Mouse (Mus musculus) heart, embryonic 15.5 days (tissue): ENCODE results near the gene Srbd1. TPM values are rescaled to one million over a fixed set of nuclear protein-coding genes. Genes with fewer than 3 reads are reported as not detected.
A peak's percentile ranks its signal among the peaks of the same experiment; 100 is the strongest.

ENCODE experiments used
- ATAC-seq: fragments of 200-750 bp; cut with Nextera tagmentation; replicated peaks from 2 replicates; pipeline ENCODE4 v1.8.0; 2017; ENCODE audit warnings: low read depth, moderate TSS enrichment; ENCODE audit not compliant: insufficient number of reproducible peaks, insufficient read depth, low FRiP score
- H3K27ac ChIP-seq: fragments of 300-500 bp; sonication (generic); 2 replicates; pipeline ENCODE4 v1.5.1; 2015; ENCODE audit warnings: mild to moderate bottlenecking, inconsistent platforms
- H3K27me3 ChIP-seq: fragments of 300-500 bp; sonication (generic); 2 replicates; pipeline ENCODE4 v1.6.1; 2015; ENCODE audit warnings: inconsistent platforms
- H3K36me3 ChIP-seq: fragments of 300-500 bp; sonication (generic); 2 replicates; pipeline ENCODE4 v1.6.1; 2015; ENCODE audit warnings: mild to moderate bottlenecking, inconsistent platforms
- H3K4me1 ChIP-seq: fragments of 300-500 bp; sonication (generic); replicated peaks from 2 replicates; pipeline ENCODE4 v1.6.1; 2015; ENCODE audit warnings: inconsistent platforms
- H3K4me2 ChIP-seq: fragments of 300-500 bp; sonication (generic); 2 replicates; pipeline ENCODE4 v1.6.1; 2015; ENCODE audit warnings: inconsistent platforms, mild to moderate bottlenecking, moderate library complexity
- H3K4me3 ChIP-seq: fragments of 300-500 bp; sonication (generic); 2 replicates; pipeline ENCODE4 v1.5.1; 2015; ENCODE audit warnings: mild to moderate bottlenecking, inconsistent platforms
- H3K9ac ChIP-seq: fragments of 300-500 bp; sonication (generic); 2 replicates; pipeline ENCODE4 v1.6.1; 2015; ENCODE audit warnings: mild to moderate bottlenecking, inconsistent platforms
- H3K9me3 ChIP-seq: fragments of 300-500 bp; sonication (generic); replicated peaks from 2 replicates; pipeline ENCODE4 v1.6.1; 2016; ENCODE audit warnings: inconsistent platforms
- WGBS: fragments of 180-500 bp; shearing (Covaris S2); methylation state at CpG from one replicate; pipeline ENCODE4 v1.1.7; 2015; ENCODE audit warnings: mixed read lengths; 5-methylcytosine and 5-hydroxymethylcytosine counted together
- polyA plus RNA-seq: library from polyadenylated mRNA; unstranded; fragments of >200 nt; fragmentation: Nextera tagmentation; extraction: Ambion mirVana; gene quantifications from 2 replicates; pipeline ENCODE4 v1.2.1, GENCODE M21; 2015

Srbd1 gene
- polyA plus RNA-seq, 1 experiment from 2014 or later, result 9.5 TPM

DNA sequence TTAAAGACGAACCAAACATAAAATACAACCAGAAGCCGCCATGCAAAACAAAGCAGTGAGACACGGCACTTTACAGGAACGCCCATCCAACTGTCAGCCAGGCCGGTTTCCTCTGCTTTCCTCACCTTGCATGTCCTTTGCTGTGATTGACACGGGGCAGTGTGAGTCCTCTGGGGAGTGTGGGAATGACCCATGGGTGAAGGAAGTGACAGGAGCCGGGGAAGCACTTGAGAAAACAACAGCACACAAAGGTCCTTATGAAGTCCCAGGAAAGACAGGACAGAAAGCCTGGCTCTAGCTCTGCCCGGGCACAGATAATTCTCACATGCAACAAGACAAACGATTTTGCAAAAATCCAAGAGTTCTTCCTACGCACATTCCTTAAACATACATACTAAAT lies 136.6 kb downstream of the Srbd1 start:
- no peak overlapping the region for H3K27ac ChIP-seq
- no peaks in the 10 kb centered on the region for H3K9me3 ChIP-seq
- 35% methylated on average over 10 of the region's 10 CpGs for WGBS
- H3K4me1 ChIP-seq, result peaks cover 19% of the 10 kb centered on the region
- H3K4me3 ChIP-seq, result no peak overlapping the region
- H3K4me2 ChIP-seq, result 0 out of 2 replicates have a peak overlapping the region, but pooled peaks have one; percentile 11
- H3K27me3 ChIP-seq, result no peaks in the 10 kb centered on the region
- H3K36me3 ChIP-seq, result no peaks in the 10 kb centered on the region
- H3K9ac ChIP-seq, result no peak overlapping the region
- no peak for ATAC-seq

DNA sequence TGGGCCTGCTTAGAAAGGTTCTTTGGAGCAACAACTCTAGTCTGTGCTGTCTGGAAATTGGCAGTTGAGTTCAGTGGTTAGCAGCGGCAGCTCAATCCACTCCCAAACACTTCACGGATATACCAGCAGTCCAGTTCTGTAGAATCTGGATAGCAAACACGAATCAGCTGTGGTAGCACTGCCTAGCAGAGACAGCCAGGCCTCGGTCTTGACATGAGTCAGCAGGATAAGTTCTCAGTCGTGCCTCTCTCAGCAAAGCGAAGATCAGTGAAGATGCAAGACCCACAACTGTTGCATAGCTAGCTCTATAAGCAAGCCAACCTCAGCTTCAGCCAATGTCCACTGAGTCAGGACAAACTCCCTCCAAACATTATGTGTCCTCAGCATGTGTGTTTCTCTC lies 142.9 kb downstream of the Srbd1 start:
- no peak overlapping the region for H3K9ac ChIP-seq

DNA sequence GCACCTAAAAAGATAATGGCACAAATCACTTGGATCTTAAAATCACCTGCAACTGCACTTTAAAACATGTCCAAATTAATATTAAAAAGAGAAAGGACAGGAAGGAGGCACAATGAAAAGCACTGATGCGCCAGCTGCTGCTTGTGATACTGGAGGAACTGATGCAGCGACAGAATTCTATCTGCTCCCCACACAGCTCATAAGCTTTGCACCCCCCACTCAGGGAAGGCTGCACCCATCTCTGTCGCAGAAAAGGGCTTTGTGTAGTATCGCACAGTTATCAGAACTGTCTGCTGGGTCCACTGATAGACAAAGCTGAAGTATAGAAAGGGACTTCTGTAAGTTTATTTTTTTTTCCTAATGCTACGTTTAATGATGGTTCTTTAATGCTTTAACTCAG lies 143.3 kb downstream of the Srbd1 start:
- no peak overlapping the region for H3K9ac ChIP-seq
- H3K9me3 ChIP-seq, result peaks cover 4% of the 10 kb centered on the region; the same call in 1 of the 2 replicates
- H3K27me3 ChIP-seq, result no peaks in the 10 kb centered on the region
- WGBS, result 77% methylated on average over 5 of the region's 5 CpGs
- no peak overlapping the region for H3K4me2 ChIP-seq
- H3K4me3 ChIP-seq, result no peak overlapping the region
- no peaks in the 10 kb centered on the region for H3K4me1 ChIP-seq
- peaks cover 12% of the 10 kb centered on the region for H3K36me3 ChIP-seq
- no peak overlapping the region for H3K27ac ChIP-seq
- no peak for ATAC-seq

More for the DNA sequence above, 142.9 kb downstream of the Srbd1 start:
- Histone ChIP-seq H3K27ac (no peak overlapping the region), H3K36me3 (peaks cover 12% of the 10 kb centered on the region), H3K4me1 (no peaks in the 10 kb centered on the region), H3K4me3 (no peak overlapping the region), H3K27me3 (no peaks in the 10 kb centered on the region), H3K9me3 (peaks cover 4% of the 10 kb centered on the region; the same call in 1 of the 2 replicates), H3K4me2 (no peak overlapping the region)
- no peak for ATAC-seq
- 90% methylated on average over 6 of the region's 6 CpGs for WGBS

DNA sequence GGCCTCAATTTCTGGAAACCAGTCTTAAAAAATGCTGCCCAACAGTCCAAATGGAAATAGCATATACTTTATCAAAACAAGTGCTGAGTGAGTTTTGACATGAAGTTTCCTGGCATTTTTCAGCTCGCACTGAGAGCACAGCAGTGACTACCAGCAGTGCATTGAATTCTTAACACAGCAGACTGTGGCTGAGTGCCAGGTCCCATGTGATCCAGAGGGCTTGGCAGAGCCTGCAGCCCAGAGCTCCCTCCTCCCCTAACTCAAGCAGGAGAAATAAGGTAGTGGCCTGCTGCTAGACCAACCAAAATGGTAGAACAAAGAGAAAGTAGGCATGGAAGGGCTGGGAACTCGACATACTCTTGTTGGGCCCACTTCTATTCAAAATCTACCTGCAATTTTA lies 149.2 kb downstream of the Srbd1 start:
- no peaks in the 10 kb centered on the region for H3K27me3 ChIP-seq
- peak overlapping the region; percentile 72 for H3K27ac ChIP-seq
- H3K36me3 ChIP-seq, result peaks cover 12% of the 10 kb centered on the region
- ATAC-seq, result peak; percentile 94
- H3K4me3 ChIP-seq, result no peak overlapping the region
- no peak overlapping the region for H3K9ac ChIP-seq
- H3K4me1 ChIP-seq, result peaks cover 13% of the 10 kb centered on the region
- peaks cover 4% of the 10 kb centered on the region; the same call in 1 of the 2 replicates for H3K9me3 ChIP-seq
- 35% methylated on average over 2 of the region's 2 CpGs for WGBS
- no peak overlapping the region for H3K4me2 ChIP-seq

DNA sequence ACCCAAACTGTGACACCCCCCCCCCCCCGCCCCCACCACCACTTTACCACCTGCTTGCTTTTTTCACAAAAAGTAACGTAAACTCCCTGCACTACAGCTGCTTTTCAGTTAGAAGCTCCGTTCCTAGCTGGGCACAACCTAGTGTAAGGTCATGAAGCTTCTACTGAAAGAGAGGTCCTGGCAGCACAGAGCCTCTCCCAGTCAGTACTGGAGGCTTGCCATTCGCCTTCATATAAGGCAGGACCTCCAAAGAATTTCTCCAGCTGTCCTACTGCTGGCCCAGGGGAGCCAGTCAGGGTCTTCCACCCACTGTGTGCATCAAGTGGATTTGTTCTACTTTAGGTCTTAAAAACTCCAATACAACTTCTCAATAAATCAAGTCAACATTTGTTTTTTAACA lies 149.9 kb downstream of the Srbd1 start:
- H3K4me1 ChIP-seq, result peaks cover 13% of the 10 kb centered on the region
- H3K9me3 ChIP-seq, result peaks cover 4% of the 10 kb centered on the region; the same call in 1 of the 2 replicates
- no peaks in the 10 kb centered on the region for H3K27me3 ChIP-seq
- 75% methylated on average over 4 of the region's 4 CpGs for WGBS
- peak overlapping the region; percentile 72 for H3K27ac ChIP-seq
- H3K36me3 ChIP-seq, result peaks cover 7% of the 10 kb centered on the region
- no peak overlapping the region for H3K4me3 ChIP-seq
- no peak overlapping the region for H3K9ac ChIP-seq
- no peak for ATAC-seq
- H3K4me2 ChIP-seq, result no peak overlapping the region

DNA sequence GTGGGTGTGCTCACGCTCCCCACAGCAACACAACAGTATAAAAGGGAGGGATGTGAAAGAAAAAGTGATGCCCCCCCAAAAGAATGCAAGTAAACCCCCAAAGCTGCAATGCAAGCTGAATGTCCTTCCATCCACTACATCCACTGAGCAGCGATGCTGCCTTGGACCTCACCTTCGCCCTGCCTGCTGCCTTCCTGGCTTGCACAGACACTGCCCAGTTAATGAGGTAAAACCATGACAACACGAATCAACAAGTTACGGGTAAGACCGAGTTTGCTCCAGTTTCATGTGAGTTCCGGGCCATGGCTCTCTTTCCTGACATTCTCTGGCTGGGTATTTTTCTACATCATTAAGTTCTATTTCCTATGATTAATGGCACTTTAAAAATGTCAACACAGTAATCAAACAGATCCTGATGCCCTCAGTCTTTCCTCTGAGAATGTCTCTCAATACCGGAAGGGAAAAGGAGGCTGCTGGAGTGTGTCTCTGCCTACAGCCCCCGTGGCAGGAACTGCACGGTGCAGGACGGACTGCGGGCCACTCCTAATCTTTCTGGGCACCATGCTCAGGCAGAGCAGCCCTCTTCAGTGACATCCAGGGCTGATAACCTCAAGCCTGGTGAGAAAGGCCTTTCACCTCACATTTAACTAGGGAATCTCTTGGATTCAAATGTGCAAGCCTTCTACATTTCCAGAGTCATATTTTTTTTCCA lies 155.8 kb downstream of the Srbd1 start:
- no peaks in the 10 kb centered on the region for H3K9me3 ChIP-seq
- H3K27me3 ChIP-seq, result no peaks in the 10 kb centered on the region
- no peak for ATAC-seq
- no peaks in the 10 kb centered on the region for H3K36me3 ChIP-seq
- no peak overlapping the region for H3K27ac ChIP-seq
- no peak overlapping the region for H3K4me3 ChIP-seq
- WGBS, result 63% methylated on average over 12 of the region's 12 CpGs
- no peak overlapping the region for H3K9ac ChIP-seq
- H3K4me2 ChIP-seq, result no peak overlapping the region
- H3K4me1 ChIP-seq, result peaks cover 19% of the 10 kb centered on the region

DNA sequence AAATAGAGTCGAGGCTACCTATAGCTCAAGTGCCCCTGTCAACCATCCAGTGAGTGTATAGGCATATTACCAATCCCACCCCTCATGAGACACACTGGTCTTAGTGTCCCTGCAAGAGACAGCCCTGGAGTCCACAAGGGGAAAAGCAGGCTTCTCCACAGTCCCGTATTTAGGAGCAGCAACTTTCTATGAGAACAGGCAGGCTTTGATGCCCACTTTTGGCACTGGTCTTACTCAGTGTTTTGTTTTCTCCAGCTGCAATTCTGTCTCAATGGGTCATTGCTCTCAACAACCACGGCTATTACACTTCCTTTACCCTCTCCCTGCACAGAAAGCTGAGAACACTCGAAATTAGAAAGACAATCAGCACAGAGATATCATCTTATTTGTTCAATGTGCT lies 157.4 kb downstream of the Srbd1 start:
- no peaks in the 10 kb centered on the region for H3K27me3 ChIP-seq
- no peak overlapping the region for H3K9ac ChIP-seq
- 42% methylated on average over 4 of the region's 4 CpGs for WGBS

DNA sequence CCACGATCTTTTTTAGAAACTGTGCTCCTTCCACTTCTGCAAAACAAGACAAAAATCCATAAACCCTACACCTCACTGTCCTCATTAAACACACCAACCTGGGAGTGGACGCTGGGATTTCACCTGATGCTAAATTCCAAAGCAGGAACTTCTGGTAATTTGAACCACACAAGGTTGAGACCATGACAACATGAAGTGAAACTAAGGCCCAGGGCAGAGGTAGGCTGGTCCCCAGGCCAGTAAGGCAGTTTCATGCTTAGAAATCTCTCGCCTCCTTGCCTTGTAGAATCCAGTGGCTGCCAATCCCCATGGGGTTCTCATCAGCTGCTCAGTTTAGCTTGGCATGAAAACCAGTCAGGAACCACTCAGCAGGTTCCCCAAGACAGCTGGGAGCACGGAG lies 158.4 kb downstream of the Srbd1 start:
- Histone ChIP-seq H3K4me1 (peaks cover 19% of the 10 kb centered on the region), H3K9ac (no peak overlapping the region), H3K4me3 (no peak overlapping the region), H3K27me3 (no peaks in the 10 kb centered on the region), H3K36me3 (0 out of 2 replicates have a peak, but pooled peaks cover 3% of the 10 kb centered on the region), H3K27ac (no peak overlapping the region), H3K4me2 (no peak overlapping the region), H3K9me3 (no peaks in the 10 kb centered on the region)
- no peak for ATAC-seq
- WGBS, result 69% methylated on average over 4 of the region's 4 CpGs

More for the DNA sequence above, 157.4 kb downstream of the Srbd1 start:
- H3K9me3 ChIP-seq, result no peaks in the 10 kb centered on the region
- H3K4me1 ChIP-seq, result peaks cover 19% of the 10 kb centered on the region
- H3K27ac ChIP-seq, result no peak overlapping the region
- no peak overlapping the region for H3K4me3 ChIP-seq
- no peak for ATAC-seq
- 0 out of 2 replicates have a peak, but pooled peaks cover 3% of the 10 kb centered on the region for H3K36me3 ChIP-seq
- H3K4me2 ChIP-seq, result no peak overlapping the region

DNA sequence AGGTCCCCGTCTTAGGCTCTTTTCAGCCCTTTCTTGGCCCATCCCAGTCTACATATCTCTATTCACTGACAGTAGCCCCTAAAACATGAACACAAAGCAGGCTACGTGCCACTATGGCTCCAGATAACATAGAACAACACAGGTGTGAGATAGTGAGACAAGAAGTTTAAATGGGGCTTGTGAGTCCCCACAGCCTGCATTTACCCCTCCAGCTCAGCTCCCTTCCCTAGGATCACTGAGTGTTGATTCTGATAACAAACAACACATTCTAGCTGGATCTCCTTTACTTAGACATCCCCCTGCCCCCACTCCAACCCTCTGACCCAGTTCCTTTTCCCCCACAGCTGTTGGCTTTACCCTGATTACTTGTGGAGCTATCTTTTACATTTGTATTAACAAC lies 158.8 kb downstream of the Srbd1 start:
- no peak overlapping the region for H3K27ac ChIP-seq
- no peaks in the 10 kb centered on the region for H3K9me3 ChIP-seq
- H3K9ac ChIP-seq, result no peak overlapping the region
- 0 out of 2 replicates have a peak, but pooled peaks cover 3% of the 10 kb centered on the region for H3K36me3 ChIP-seq
- H3K4me2 ChIP-seq, result no peak overlapping the region
- H3K4me3 ChIP-seq, result no peak overlapping the region
- H3K4me1 ChIP-seq, result peaks cover 19% of the 10 kb centered on the region
- ATAC-seq, result no peak
- WGBS, result 63% methylated on average over 2 of the region's 2 CpGs
- no peaks in the 10 kb centered on the region for H3K27me3 ChIP-seq

DNA sequence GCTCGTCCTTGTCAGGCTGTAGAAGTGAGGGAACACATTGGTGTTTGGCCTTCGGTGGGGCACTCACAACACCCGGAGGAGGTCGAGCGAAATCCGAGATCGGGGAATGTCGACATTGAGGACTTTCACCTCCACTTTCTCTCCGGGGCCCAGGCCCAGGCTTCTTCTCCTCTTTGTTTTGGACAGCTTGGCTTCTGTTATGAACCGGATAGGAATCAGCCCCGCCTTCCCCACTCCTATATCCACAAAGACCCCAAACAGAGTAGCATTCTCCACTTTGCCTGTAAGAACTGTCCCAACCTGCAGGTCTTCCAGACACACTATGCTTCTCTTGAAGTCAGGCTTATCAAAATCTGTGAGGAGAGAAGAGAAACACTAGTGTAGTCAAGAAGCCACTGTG lies 159.8 kb downstream of the Srbd1 start:
- WGBS, result 74% methylated on average over 11 of the region's 11 CpGs
- no peak overlapping the region for H3K4me2 ChIP-seq
- H3K9ac ChIP-seq, result no peak overlapping the region
- H3K9me3 ChIP-seq, result no peaks in the 10 kb centered on the region
- no peak overlapping the region for H3K27ac ChIP-seq
- no peaks in the 10 kb centered on the region for H3K27me3 ChIP-seq
- no peak overlapping the region for H3K4me3 ChIP-seq
- H3K4me1 ChIP-seq, result peaks cover 19% of the 10 kb centered on the region
- H3K36me3 ChIP-seq, result 0 out of 2 replicates have a peak, but pooled peaks cover 3% of the 10 kb centered on the region
- ATAC-seq, result no peak

DNA sequence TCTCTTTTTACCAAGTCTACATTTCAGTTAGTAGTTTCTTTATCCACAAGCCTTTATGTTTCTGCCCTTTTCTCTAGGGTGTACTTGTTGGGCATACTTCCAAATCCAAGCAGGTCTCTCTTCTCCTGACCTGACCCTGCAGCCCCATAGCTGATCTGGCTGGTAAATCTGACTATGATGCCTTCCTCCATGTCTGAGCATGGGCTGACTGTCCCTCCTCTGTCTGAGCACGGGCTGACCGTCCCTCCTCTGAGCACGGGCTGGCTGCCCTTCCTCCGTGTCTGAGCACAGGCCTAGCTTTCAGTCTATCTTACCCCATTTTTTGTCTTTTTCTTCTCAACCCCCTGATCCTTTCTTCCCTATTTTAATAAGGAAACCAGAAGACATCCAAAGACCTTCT lies 162.7 kb downstream of the Srbd1 start:
- WGBS, result 92% methylated on average over 4 of the region's 4 CpGs

DNA sequence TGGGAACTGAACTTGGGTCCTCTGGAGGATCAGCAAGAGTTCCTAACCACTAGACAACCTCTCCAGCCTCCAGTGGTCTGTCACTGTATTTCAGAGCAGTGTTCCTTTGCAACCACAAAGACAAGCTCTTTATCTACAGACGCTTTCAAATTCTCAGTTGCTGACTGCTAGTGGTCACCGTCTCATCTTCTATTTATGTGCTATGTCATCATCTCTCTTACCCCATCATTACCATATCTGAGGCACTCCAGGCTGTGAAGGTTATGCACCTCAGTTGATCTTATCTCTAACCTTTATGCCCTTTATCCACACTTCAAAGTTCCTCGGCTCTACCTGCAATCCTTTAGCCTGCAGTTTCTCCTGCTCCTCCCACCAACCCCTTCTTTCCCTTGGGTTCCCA lies 163.1 kb downstream of the Srbd1 start:
- Histone ChIP-seq H3K4me1 (peaks cover 8% of the 10 kb centered on the region), H3K4me2 (no peak overlapping the region), H3K4me3 (no peak overlapping the region), H3K27me3 (no peaks in the 10 kb centered on the region), H3K9ac (no peak overlapping the region), H3K36me3 (0 out of 2 replicates have a peak, but pooled peaks cover 3% of the 10 kb centered on the region), H3K9me3 (no peaks in the 10 kb centered on the region), H3K27ac (no peak overlapping the region)
- WGBS, result 62% methylated on average over 3 of the region's 3 CpGs
- ATAC-seq, result no peak

More for the DNA sequence above, 162.7 kb downstream of the Srbd1 start:
- Histone ChIP-seq H3K36me3 (0 out of 2 replicates have a peak, but pooled peaks cover 3% of the 10 kb centered on the region), H3K4me3 (no peak overlapping the region), H3K9me3 (no peaks in the 10 kb centered on the region), H3K4me1 (peaks cover 12% of the 10 kb centered on the region), H3K9ac (no peak overlapping the region), H3K4me2 (no peak overlapping the region), H3K27me3 (no peaks in the 10 kb centered on the region), H3K27ac (no peak overlapping the region)
- no peak for ATAC-seq
